Mouse (Mus musculus) subcutaneous adipose tissue, adult 2 months (tissue): ENCODE data around the gene Commd1. TPM values are rescaled to one million over a fixed set of nuclear protein-coding genes. Genes with fewer than 3 reads are reported as not detected.

Experiments used
- polyA plus RNA-seq: library from polyadenylated mRNA; depleted of rRNA; stranded (reverse); fragments of >200 nt; gene quantifications from 2 replicates; pipeline ENCODE4 v1.2.3, GENCODE M21; 2012; ENCODE audit warnings: low replicate concordance; rRNA removed

The Commd1 gene
- polyA plus RNA-seq: 20.8 and 22.9 TPM in 2 replicates

GRCm38 (mm10) chr11:22981984-22982757, at the start of gene Commd1, which contains the start of gene Gm28048:
Gene Commd1 (minus strand): TSS chr11:22982382.
Gene Gm28048 (minus strand): TSS chr11:22982090.

GRCm38 (mm10) chr11:23007481-23008180, 25.4 kb upstream of the Commd1 start, which contains the start of gene Fam161a:
Gene Fam161a (plus strand): TSS chr11:23007531.

GRCm38 (mm10) chr11:22990393-22991126, 8.4 kb upstream of the Commd1 start, which contains the start of gene Cct4:
Gene Cct4 (plus strand): TSS chr11:22990519.

GRCm38 (mm10) chr11:22971835-22972709, 10.1 kb downstream of the Commd1 start, which contains the start of gene Zrsr1:
Gene Zrsr1 (plus strand): TSS chr11:22972005.

DNA sequence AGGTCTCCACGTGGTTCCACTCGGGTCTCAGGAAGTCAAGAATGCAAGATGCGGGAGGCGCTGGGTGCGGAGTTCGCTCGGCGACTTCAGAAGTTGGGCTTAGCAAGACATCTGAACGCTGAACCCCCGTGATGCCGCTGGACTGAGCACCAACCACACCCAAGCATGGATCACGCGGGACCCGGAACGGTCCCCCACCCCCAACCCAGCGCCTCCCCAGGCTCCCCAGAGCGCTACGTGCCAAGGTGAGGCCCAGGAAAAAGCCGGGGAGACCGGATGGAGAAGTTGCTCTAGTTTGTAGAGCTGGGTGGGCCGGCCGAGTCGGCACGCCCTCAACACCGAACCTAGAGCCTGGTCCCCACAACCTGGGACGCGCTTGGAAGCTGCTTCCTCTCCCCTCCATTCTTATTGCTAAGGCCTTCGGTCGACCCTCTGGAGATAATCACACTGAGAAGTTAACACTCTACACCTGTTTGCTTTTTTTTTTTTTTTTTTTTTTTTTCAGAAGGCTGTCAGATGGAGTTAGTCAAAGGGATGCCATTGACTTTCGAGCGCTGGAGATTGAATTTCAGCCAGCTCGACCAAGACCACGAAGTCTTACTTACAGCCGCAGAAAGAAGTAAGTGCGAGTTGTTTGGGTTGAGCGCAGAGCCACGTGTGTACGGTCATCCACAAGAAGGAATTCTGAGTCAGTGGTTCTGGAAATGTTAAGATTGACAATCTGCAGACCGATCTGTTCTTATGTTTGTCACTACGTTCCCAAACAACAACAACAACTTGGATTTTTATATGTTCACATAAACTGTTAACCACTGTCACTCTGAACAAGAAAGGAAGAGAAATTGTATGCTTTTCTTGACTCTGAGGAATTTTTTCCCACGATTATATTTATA, 121.6 kb downstream of the Commd1 start, which contains the start of gene B3gnt2:
Gene B3gnt2 (minus strand): TSS at position 627 of the 893 bp plus-strand sequence.

Other genes with a start within 250 kb of the Commd1 start
- 3.6 and 18.6 TPM in 2 replicates for gene B3gnt2, start 121.4 kb downstream of the Commd1 start, polyA plus RNA-seq
- gene Zrsr1, start 10.4 kb downstream of the Commd1 start, polyA plus RNA-seq: 5.7 and 6.1 TPM in 2 replicates
- 3.2 TPM in 1 of 2 replicates, not detected in the other for gene Gm28048, start 292 bp downstream of the Commd1 start, polyA plus RNA-seq
- 68.9 and 252 TPM in 2 replicates for gene Cct4, start 8.1 kb upstream of the Commd1 start, polyA plus RNA-seq
- 3.3 and 3.4 TPM in 2 replicates for gene Fam161a, start 25.1 kb upstream of the Commd1 start, polyA plus RNA-seq